Mouse (Mus musculus) brain, embryonic 14.5 days (tissue): ENCODE measurements around the gene Dnaic1.

Experiments used
- CTCF ChIP-seq: fragments of 200-500 bp; IDR thresholded peaks from 2 replicates; pipeline ENCODE4 v1.5.1; 2012; ENCODE audit warnings: inconsistent platforms, mild to moderate bottlenecking, moderate library complexity, borderline replicate concordance; ENCODE audit not compliant: insufficient read depth, insufficient read length; ENCODE audit errors: extremely low read depth
- POLR2A ChIP-seq: fragments of 200-500 bp; IDR thresholded peaks from 2 replicates; pipeline ENCODE4 v1.6.1; 2012; ENCODE audit warnings: mild to moderate bottlenecking, inconsistent platforms, borderline replicate concordance; ENCODE audit not compliant: poor library complexity, insufficient read depth, insufficient read length, severe bottlenecking; ENCODE audit errors: extremely low read depth

GRCm38 (mm10) chr4:41532420-41532819 lies 37.2 kb upstream of the Dnaic1 start:
- TF ChIP-seq CTCF (no peak), POLR2A (no peak)
